Mouse (Mus musculus) megakaryocyte progenitor cell, adult 5-6 weeks (primary cell): ENCODE measurements around the gene Gm20388. TPM values are rescaled to one million over a fixed set of nuclear protein-coding genes. Genes with fewer than 3 reads are reported as not detected.

Experiments
- ATAC-seq: replicated peaks from 2 replicates; pipeline ENCODE4 v1.8.0; 2016; ENCODE audit warnings: mild to moderate bottlenecking, moderate TSS enrichment, inconsistent platforms; ENCODE audit not compliant: poor library complexity
- total RNA-seq, 2 experiments: library from RNA; stranded (forward) in 1 of 2; stranded (reverse) in 1 of 2; fragments of 157-497, 149-512 nt in 1 of 2; fragments of 200-1000 nt in 1 of 2; gene quantifications; 2 replicates each; pipeline versions ENCODE4 v1.2.3 to v1.2.4; 2015 to 2017

Gm20388 gene
- total RNA-seq, 2 experiments from 2014 or later = 18.6 TPM; not detected in 1

GRCm38 (mm10) chr8:122360696-122361416 is 2450.2 kb downstream of the Gm20388 start, which contains the start of gene Trhr2:
Gene Trhr2, minus strand, starts transcription at chr8:122360746.
- ATAC-seq = no peak

GRCm38 (mm10) chr8:122362271-122362670 is 2451.6 kb downstream of the Gm20388 start:
- ATAC-seq = no peak

- ATAC-seq = 0 out of 2 replicates have a peak, but pooled peaks have one; percentile 23
Measured at GRCm38 (mm10) chr8:122362967-122363366, 2452.3 kb downstream of the Gm20388 start.

GRCm38 (mm10) chr8:122368494-122368893 is 2457.9 kb downstream of the Gm20388 start:
- no peak for ATAC-seq

GRCm38 (mm10) chr8:122369665-122370064 is 2459.0 kb downstream of the Gm20388 start:
- ATAC-seq = peak; percentile 91

- no peak for ATAC-seq
Measured at GRCm38 (mm10) chr8:122371706-122372105, 2461.1 kb downstream of the Gm20388 start.

- ATAC-seq = no peak
Measured at GRCm38 (mm10) chr8:122375320-122375719, 2464.7 kb downstream of the Gm20388 start.

GRCm38 (mm10) chr8:122375751-122376364 is 2465.2 kb downstream of the Gm20388 start:
- no peak for ATAC-seq

- peak; percentile 98 for ATAC-seq
Measured at GRCm38 (mm10) chr8:122376365-122377231, 2466.0 kb downstream of the Gm20388 start, which contains the start of gene Zc3h18. Gene Zc3h18, plus strand, starts transcription at chr8:122376609.

- ATAC-seq = no peak
Measured at GRCm38 (mm10) chr8:122383039-122383438, 2472.4 kb downstream of the Gm20388 start.

- ATAC-seq = peak; percentile 61
Measured at GRCm38 (mm10) chr8:122389357-122389756, 2478.7 kb downstream of the Gm20388 start.

- no peak for ATAC-seq
Measured at GRCm38 (mm10) chr8:122390758-122391157, 2480.1 kb downstream of the Gm20388 start.

- no peak for ATAC-seq
Measured at GRCm38 (mm10) chr8:122393717-122394116, 2483.1 kb downstream of the Gm20388 start.

GRCm38 (mm10) chr8:122395291-122395690 is 2484.7 kb downstream of the Gm20388 start:
- ATAC-seq = no peak

- ATAC-seq = no peak
Measured at GRCm38 (mm10) chr8:122398186-122398585, 2487.5 kb downstream of the Gm20388 start.

GRCm38 (mm10) chr8:122405146-122405805 is 2494.6 kb downstream of the Gm20388 start:
- peak; percentile 54 for ATAC-seq

- no peak for ATAC-seq
Measured at GRCm38 (mm10) chr8:122407678-122408077, 2497.0 kb downstream of the Gm20388 start.

GRCm38 (mm10) chr8:122414311-122414710 is 2503.7 kb downstream of the Gm20388 start:
- ATAC-seq = no peak

GRCm38 (mm10) chr8:122415554-122415953 is 2504.9 kb downstream of the Gm20388 start:
- ATAC-seq = peak; percentile 42

- no peak for ATAC-seq
Measured at GRCm38 (mm10) chr8:122419881-122420555, 2509.4 kb downstream of the Gm20388 start.
